Comparison of ENCODE assay signal across 10 mouse cellular contexts in genomic region chr19:23146409-23146861, GRCm38 (mm10). TPM values are rescaled to one million over a fixed set of nuclear protein-coding genes. Genes with fewer than 3 reads are reported as not detected.
DNase-seq lines count a peak whose midpoint lies in the region; ATAC-seq lines count a peak whose summit lies in the region.
"Had no signal": no experiment of that assay in that cellular context is flagged by ENCODE, and none has a peak within 500 bp of the region (broad histone marks: within the 10 kb centered on the region; RNA-seq: fewer than 3 reads in every experiment).

No protein-coding gene starts in this region.

- peaks cover 21% of the 10 kb centered on the region for H3K27me3 ChIP-seq in liver, embryonic 12.5 days (replicated peaks)
- peaks cover 3% of the 10 kb centered on the region; the same call in 1 of the 2 replicates for H3K27me3 ChIP-seq in liver, embryonic 11.5 days (replicated peaks; ENCODE audit: control insufficient read depth, insufficient read depth, low read length)
- peaks cover 37% of the 10 kb centered on the region for H3K27me3 ChIP-seq in embryonic facial prominence, embryonic 10.5 days (replicated peaks; ENCODE audit: low read depth, poor library complexity, severe bottlenecking)

- peak; percentile 52 to 82 for DNase-seq in adrenal gland, adult (ENCODE audit: inconsistent age in 2 of 2, low spot score in 1 of 2)
- DNase-seq in adrenal gland, postnatal 10 days = no peak
- DNase-seq in liver, embryonic 11.5 days (ENCODE audit: low spot score) = no peak
- peak; percentile 75 to 82 for DNase-seq in frontal cortex, postnatal 36 days (ENCODE audit: low spot score in 2 of 2)
- DNase-seq in right cerebral cortex, adult 2 months (ENCODE audit: low spot score in 2 of 2) = peak; percentile 63 to 75
- no peak for DNase-seq in embryonic facial prominence, embryonic 10.5 days (ENCODE audit: low spot score)
- DNase-seq: gastrocnemius, postnatal 10 days had no signal

- H3K27ac ChIP-seq in liver, embryonic 12.5 days = no peak overlapping the region
- H3K27ac ChIP-seq in liver, embryonic 11.5 days (ENCODE audit: low read depth, low read length) = no peak overlapping the region; the same call in 1 of the 2 replicates
- no peak overlapping the region for H3K27ac ChIP-seq in embryonic facial prominence, embryonic 10.5 days (replicated peaks)
- H3K27ac ChIP-seq: liver, embryonic 15.5 days had no signal

- H3K4me1 ChIP-seq in liver, embryonic 12.5 days = peaks cover 79% of the 10 kb centered on the region
- peaks cover 30% of the 10 kb centered on the region for H3K4me1 ChIP-seq in liver, embryonic 11.5 days (replicated peaks; ENCODE audit: control insufficient read depth, insufficient read depth, low read length)
- H3K4me1 ChIP-seq in embryonic facial prominence, embryonic 10.5 days = peaks cover 17% of the 10 kb centered on the region

- H3K4me3 ChIP-seq in liver, embryonic 12.5 days = no peak overlapping the region
- H3K4me3 ChIP-seq in liver, embryonic 11.5 days (ENCODE audit: low read depth, low read length) = no peak overlapping the region
- no peak overlapping the region for H3K4me3 ChIP-seq in embryonic facial prominence, embryonic 10.5 days
- H3K4me3 ChIP-seq: liver, embryonic 15.5 days had no signal

- 62% methylated on average over 12 of the region's 12 CpGs for WGBS in liver, embryonic 12.5 days (ENCODE audit: insufficient replicate concordance)
- 60% methylated on average over 12 of the region's 12 CpGs for WGBS in liver, embryonic 11.5 days
- 70% methylated on average over 12 of the region's 12 CpGs for WGBS in embryonic facial prominence, embryonic 10.5 days

- no peak for ATAC-seq in liver, embryonic 12.5 days
- no peak for ATAC-seq in liver, embryonic 11.5 days (replicated peaks; ENCODE audit: low FRiP score)
- no peak for ATAC-seq in erythroblast, adult 5-6 weeks (replicated peaks; ENCODE audit: low FRiP score, poor library complexity, severe bottlenecking)

- H3K4me2 ChIP-seq in liver, embryonic 12.5 days = peak overlapping the region; percentile 17; the same call in 1 of the 2 replicates
- H3K4me2 ChIP-seq in liver, embryonic 11.5 days = no peak overlapping the region
- H3K4me2 ChIP-seq: liver, embryonic 15.5 days had no signal

- no peak overlapping the region for H3K9ac ChIP-seq in liver, embryonic 12.5 days
- no peak overlapping the region for H3K9ac ChIP-seq in liver, embryonic 11.5 days (ENCODE audit: low read depth, low read length)
- H3K9ac ChIP-seq: liver, embryonic 15.5 days had no signal

- H3K9me3 ChIP-seq in liver, embryonic 12.5 days (replicated peaks) = no peaks in the 10 kb centered on the region
- H3K9me3 ChIP-seq in liver, embryonic 11.5 days (ENCODE audit: control insufficient read depth, low read length) = no peaks in the 10 kb centered on the region
- no peaks in the 10 kb centered on the region for H3K9me3 ChIP-seq in embryonic facial prominence, embryonic 10.5 days
- H3K9me3 ChIP-seq: liver, embryonic 15.5 days had no signal

- H3K36me3 ChIP-seq in liver, embryonic 12.5 days = no peaks in the 10 kb centered on the region
- no peaks in the 10 kb centered on the region for H3K36me3 ChIP-seq in liver, embryonic 11.5 days (ENCODE audit: control insufficient read depth, insufficient read depth, low read length)
- H3K36me3 ChIP-seq in embryonic facial prominence, embryonic 10.5 days (replicated peaks) = no peaks in the 10 kb centered on the region
- H3K36me3 ChIP-seq: liver, embryonic 15.5 days had no signal

RNA-seq across cellular contexts. Expression of gene Klf9, which starts 5.4 kb away (rescaled TPM):
- 100 to 1,000 TPM in 1 of 2 experiments, 10 to 100 TPM in 1; 61.3 to 109 TPM for total RNA-seq in adrenal gland, postnatal 10 days (2021)
- polyA plus RNA-seq in liver, embryonic 12.5 days (2016; fragmentation: Nextera tagmentation; extraction: Ambion mirVana) = 2.1 and 2.7 TPM in 2 replicates
- 2.3 and 2.8 TPM in 2 replicates for polyA plus RNA-seq in liver, embryonic 11.5 days (2014; fragmentation: Nextera tagmentation; extraction: Ambion mirVana)
- polyA plus RNA-seq in embryonic facial prominence, embryonic 10.5 days (2016; fragmentation: Nextera tagmentation; extraction: Ambion mirVana) = 0.79 and 0.96 TPM in 2 replicates
- 2.5 TPM in 2 replicates for total RNA-seq in erythroblast, adult 5-6 weeks (2015; ENCODE audit: low replicate concordance)
- total RNA-seq in erythroblast, adult 5-6 weeks (2017; ENCODE audit: low replicate concordance) = 1.8 and 6.1 TPM in 2 replicates

Comparison
In these comparisons a context has a peak if more than half of its experiments do, and no peak if none do; other contexts are left out.
1. DNase-seq: peak in adrenal gland, adult (2 of 2), frontal cortex, postnatal 36 days (2 of 2) and right cerebral cortex, adult 2 months (2 of 2); none in adrenal gland, postnatal 10 days (single experiment), liver, embryonic 11.5 days (single experiment) and embryonic facial prominence, embryonic 10.5 days (single experiment).